Mouse (Mus musculus): ENCODE results near the gene Lcn4. TPM values are rescaled to one million over a fixed set of nuclear protein-coding genes. Genes with fewer than 3 reads are reported as not detected.
A peak's percentile ranks its signal among the peaks of the same experiment; 100 is the strongest.

Gene Lcn4
- not detected for total RNA-seq (2021)
- long read RNA-seq, experiment 1 = 0 reads
- long read RNA-seq, experiment 2 = 0 reads

DNA sequence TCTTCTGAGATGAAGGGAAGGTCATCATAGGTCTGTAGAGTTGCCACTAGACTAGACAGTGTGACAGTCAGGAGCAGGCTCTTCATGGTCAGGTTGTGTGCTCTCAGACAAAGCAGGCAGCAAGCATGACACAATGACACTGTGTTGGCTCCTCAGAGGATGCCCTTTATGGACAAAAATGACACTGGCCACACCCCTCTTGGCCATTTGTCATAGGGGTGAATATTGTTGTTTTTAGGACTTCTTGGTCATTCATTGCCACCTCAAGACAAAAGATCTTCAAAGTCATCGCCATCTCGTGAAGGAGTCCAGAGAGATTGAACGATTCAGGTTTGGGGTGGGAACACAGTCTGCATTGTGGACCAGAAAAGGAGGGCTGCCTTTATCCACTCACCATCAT lies at the start of gene Lcn4:
TSS of gene Lcn4 (minus strand) at position 101 of the 400 bp plus-strand sequence.
- DNase-seq = no peak

GRCm38 (mm10) chr2:26686171-26686675 lies 15.1 kb upstream of the Lcn4 start:
- no peak for DNase-seq

DNA sequence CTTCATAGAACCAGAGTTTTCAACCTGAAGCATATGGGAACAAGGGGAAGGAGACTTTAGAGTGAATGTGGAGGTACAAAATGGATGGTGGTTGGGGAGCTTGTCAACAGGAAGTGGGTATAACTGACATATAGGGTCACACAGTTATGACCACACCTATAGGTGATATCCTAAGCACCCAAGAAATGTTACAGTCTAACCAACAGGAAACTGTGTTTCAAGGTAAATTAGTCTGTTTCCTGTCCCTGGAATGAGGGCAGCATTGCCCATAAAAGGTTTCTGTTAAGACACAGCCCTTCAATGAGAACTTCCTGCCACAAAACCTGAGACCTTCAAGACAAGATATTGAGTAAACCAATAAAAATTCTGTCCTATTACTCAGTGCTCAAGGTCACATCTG lies 2.3 kb downstream of the Lcn4 start:
- DNase-seq = no peak

GRCm38 (mm10) chr2:26663551-26663950 lies 7.5 kb downstream of the Lcn4 start:
- peak; percentile 60 to 71 for DNase-seq

GRCm38 (mm10) chr2:26663112-26663511 lies 8.0 kb downstream of the Lcn4 start:
- no peak for DNase-seq

GRCm38 (mm10) chr2:26662509-26662882 lies 8.6 kb downstream of the Lcn4 start:
- no peak for DNase-seq

- no peak for DNase-seq
Measured at GRCm38 (mm10) chr2:26661768-26662508, 9.1 kb downstream of the Lcn4 start.

DNA sequence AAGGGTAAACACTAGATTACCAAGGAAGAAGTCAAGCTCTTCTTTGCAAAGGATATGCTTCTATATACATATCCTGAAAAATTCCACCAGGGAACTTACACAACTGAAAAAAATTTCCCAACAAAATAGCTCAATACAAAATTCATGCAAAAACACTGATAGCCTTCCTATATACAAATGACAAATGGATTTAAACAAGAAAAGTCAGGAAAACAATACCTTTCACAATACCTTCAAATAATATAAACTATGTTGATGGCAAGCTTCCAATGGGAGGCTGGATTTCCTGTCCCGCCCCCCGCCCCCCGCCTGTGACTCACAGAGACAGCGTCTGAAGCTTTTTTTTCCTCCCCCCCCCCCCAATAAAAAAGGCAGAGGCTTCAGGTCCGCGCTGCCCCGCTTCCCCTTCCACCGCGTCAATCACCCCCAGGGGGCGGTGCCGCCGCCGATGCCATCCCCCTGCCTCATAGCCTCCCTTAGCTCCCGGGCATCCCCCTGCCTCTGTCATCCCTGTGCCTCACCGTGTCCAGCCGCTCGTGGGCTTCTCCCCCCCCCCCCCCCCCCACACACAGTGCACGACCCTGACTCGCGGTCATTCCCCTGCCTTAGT lies 9.8 kb downstream of the Lcn4 start:
- DNase-seq = no peak

GRCm38 (mm10) chr2:26657426-26657825 lies 13.7 kb downstream of the Lcn4 start:
- DNase-seq = no peak

DNA sequence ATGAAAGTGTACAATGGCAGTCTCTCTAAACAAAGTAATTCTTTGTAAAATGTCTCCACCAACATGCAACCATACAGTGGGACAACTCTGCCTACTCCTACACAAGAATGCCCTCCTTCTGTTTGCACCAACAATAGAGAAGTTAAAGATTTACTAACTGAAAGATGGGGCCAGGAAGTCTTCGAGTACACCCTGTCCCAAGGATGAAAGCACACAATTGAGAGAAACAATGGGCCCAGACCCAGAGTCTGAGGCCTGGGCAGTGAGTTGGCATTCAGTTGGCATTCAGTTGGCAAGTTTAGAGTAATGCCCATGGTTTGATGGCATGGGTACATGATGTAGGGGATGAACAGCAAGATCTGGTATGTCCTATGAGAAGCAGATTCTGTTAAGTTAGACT lies 16.4 kb downstream of the Lcn4 start:
- no peak for DNase-seq

- DNase-seq = peak; percentile 69 to 80
Measured at GRCm38 (mm10) chr2:26646643-26647293, 24.3 kb downstream of the Lcn4 start.

DNA sequence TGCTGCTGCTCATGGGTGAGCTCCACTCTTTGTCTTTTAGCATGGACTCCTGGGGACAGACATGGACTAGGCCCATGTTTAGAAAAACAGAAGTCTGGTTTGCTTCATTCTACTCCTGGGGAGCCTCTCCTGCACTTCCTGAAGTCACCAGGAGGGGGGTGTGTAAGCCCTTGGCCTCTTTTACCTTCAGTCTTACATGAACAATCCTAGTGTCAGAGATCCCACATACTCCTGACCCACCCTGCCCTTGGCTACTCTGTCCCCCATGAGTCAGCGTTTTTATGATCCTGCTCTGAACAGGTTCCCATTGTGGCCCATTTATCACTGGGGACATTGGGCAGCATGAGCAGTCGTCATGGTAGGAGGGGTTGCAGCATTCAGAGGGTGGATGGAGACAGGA lies 27.1 kb downstream of the Lcn4 start:
- DNase-seq = peak; percentile 53 to 61

GRCm38 (mm10) chr2:26641006-26641647 lies 30.0 kb downstream of the Lcn4 start:
- DNase-seq = no peak

GRCm38 (mm10) chr2:26639838-26640830 lies 30.9 kb downstream of the Lcn4 start:
- peak; percentile 96 to 97 for DNase-seq

GRCm38 (mm10) chr2:26639083-26639482 lies 32.0 kb downstream of the Lcn4 start:
- peak; percentile 46 to 52 for DNase-seq

GRCm38 (mm10) chr2:26638572-26638971 lies 32.5 kb downstream of the Lcn4 start:
- DNase-seq = no peak

DNA sequence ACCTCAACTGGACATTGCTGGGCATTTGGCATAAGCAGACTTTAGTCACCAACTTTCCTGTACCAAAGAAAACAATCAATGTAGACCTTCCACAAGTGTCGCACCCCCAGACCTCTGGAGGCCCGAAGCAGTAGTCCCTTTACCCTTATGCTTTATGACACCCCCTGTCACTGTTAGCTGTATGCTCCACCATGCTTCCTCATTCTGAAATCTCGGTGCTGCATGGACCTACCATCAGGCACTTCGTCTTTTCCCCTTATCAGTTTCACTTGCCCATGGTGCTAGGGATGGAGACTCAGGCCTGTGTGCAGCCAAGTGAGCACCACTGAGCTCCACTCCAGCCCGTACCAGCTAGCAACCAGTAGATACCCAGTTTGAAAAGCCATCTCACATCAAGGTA lies 33.0 kb downstream of the Lcn4 start:
- no peak for DNase-seq

GRCm38 (mm10) chr2:26637316-26637932 lies 33.7 kb downstream of the Lcn4 start:
- DNase-seq = no peak

- no peak for DNase-seq
Measured at GRCm38 (mm10) chr2:26636325-26636635, 34.8 kb downstream of the Lcn4 start.

DNA sequence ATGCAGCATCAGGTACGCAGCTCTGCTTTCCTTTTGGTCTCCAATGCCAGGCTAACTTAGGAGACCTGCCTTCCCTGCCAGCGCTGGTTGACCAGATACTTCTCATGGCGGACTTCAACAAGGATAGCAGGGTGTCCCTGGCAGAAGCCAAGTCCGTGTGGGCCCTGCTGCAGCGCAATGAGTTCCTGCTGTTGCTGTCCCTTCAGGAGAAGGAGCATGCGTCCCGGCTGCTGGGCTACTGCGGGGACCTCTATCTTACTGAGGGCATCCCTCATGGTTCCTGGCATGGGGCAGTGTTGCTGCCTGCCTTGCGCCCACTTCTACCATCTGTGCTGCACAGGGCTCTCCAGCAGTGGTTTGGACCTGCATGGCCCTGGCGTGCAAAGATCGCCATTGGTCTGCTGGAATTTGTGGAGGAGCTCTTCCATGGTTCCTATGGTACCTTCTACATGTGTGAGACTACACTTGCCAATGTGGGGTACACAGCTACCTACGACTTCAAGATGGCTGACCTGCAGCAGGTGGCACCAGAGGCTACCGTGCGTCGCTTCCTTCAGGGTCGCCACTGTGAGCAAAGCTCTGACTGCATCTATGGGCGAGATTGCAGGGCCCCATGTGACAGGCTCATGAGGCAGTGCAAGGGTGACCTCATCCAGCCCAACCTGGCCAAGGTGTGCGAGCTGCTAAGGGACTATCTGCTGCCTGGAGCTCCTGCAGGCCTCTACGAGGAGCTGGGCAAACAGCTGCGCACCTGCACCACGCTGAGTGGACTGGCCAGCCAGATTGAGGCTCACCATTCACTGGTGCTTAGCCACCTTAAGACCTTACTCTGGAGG lies 35.4 kb downstream of the Lcn4 start:
- DNase-seq = no peak
